Mouse (Mus musculus) stomach, postnatal 0 days (tissue): Measurements from ENCODE around the gene Adam33. TPM values are rescaled to one million over a fixed set of nuclear protein-coding genes. Genes with fewer than 3 reads are reported as not detected.

Experiments used
- ATAC-seq: fragments of 200-750 bp; cut with Nextera tagmentation; 2 replicates; pipeline ENCODE4 v1.8.0; 2017; ENCODE audit not compliant: low FRiP score, low TSS enrichment
- DNase-seq: peaks from one replicate; pipeline ENCODE4 v3.0.0-alpha.2; 2016; ENCODE audit warnings: low spot score
- H3K27ac ChIP-seq: fragments of 300-500 bp; sonication (generic); replicated peaks from 2 replicates; pipeline ENCODE4 v1.5.1; 2014; ENCODE audit warnings: mild to moderate bottlenecking, control low read depth
- H3K27me3 ChIP-seq: fragments of 300-500 bp; sonication (generic); 2 replicates; pipeline ENCODE4 v1.6.1; 2014; ENCODE audit warnings: low read length; ENCODE audit not compliant: control insufficient read depth, insufficient read depth
- H3K36me3 ChIP-seq: fragments of 300-500 bp; sonication (generic); 2 replicates; pipeline ENCODE4 v1.6.1; 2014; ENCODE audit warnings: low read length, mixed read lengths; ENCODE audit not compliant: control insufficient read depth, insufficient read depth
- H3K4me1 ChIP-seq: fragments of 300-500 bp; sonication (generic); replicated peaks from 2 replicates; pipeline ENCODE4 v1.6.1; 2014; ENCODE audit warnings: antibody characterized with exemption; ENCODE audit not compliant: control insufficient read depth, insufficient read depth
- H3K4me2 ChIP-seq: fragments of 300-500 bp; sonication (generic); replicated peaks from 2 replicates; pipeline ENCODE4 v1.6.1; 2014; ENCODE audit warnings: low read depth, mild to moderate bottlenecking, control low read depth, moderate library complexity
- H3K4me3 ChIP-seq: fragments of 300-500 bp; sonication (generic); 2 replicates; pipeline ENCODE4 v1.5.1; 2014; ENCODE audit warnings: low read depth, low read length, control low read depth
- H3K9ac ChIP-seq: fragments of 300-500 bp; sonication (generic); 2 replicates; pipeline ENCODE4 v1.6.1; 2014; ENCODE audit warnings: mild to moderate bottlenecking, low read length, control low read depth, mixed read lengths
- H3K9me3 ChIP-seq: fragments of 300-500 bp; sonication (generic); 2 replicates; pipeline ENCODE4 v1.6.1; 2016; ENCODE audit warnings: low read length; ENCODE audit not compliant: control insufficient read depth
- CTCF ChIP-seq: IDR thresholded peaks from 2 replicates; pipeline ENCODE4 v1.5.1; 2016; ENCODE audit warnings: antibody characterized with exemption, low read depth, mild to moderate bottlenecking, moderate library complexity
- EP300 ChIP-seq: optimal IDR thresholded peaks from 2 replicates; pipeline ENCODE3; 2016; ENCODE audit warnings: antibody characterized with exemption
- WGBS: fragments of 180-500 bp; shearing (Covaris S2); extraction: QIAGEN DNeasy Blood & Tissue Kit; methylation state at CpG from one replicate; pipeline ENCODE4 v1.1.7; 2014; 5-methylcytosine and 5-hydroxymethylcytosine counted together
- microRNA-seq: library from miRNA; unstranded; fragments of <30 nt; microRNA quantifications from one replicate; pipeline ENCODE4, GENCODE M21; 2016
- polyA plus RNA-seq: library from polyadenylated mRNA; unstranded; fragments of >200 nt; fragmentation: Nextera tagmentation; extraction: Ambion mirVana; gene quantifications from 2 replicates; pipeline ENCODE4 v1.2.1, GENCODE M21; 2015

Gene Adam33
- polyA plus RNA-seq, 1 experiment from 2014 or later: 8.2 TPM

DNA sequence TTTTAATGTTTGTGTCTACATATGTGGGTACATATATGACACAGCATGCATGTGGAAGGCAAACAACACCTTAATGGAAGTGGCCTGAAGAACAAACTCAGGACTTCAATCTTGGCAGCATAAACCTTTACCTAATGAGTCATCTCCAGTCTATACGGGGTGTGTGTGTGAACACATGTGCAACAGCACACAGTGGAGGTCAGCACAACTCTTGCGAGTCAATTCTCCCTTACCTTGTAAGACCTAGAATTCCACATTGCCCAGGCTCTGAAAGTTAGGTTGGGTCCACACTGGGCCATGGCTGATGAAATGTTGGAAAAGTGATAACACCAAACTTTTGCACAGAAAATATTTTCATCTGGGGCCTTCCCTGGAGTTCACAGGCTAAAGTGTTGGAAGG is 33.1 kb downstream of the Adam33 start:
- Histone ChIP-seq H3K4me2 (no peak overlapping the region), H3K9ac (no peak overlapping the region), H3K27me3 (no peaks in the 10 kb centered on the region), H3K4me1 (no peaks in the 10 kb centered on the region), H3K9me3 (no peaks in the 10 kb centered on the region), H3K36me3 (no peaks in the 10 kb centered on the region), H3K27ac (no peak overlapping the region), H3K4me3 (no peak overlapping the region)
- DNase-seq (peak; percentile 23), ATAC-seq (peak; percentile 82)
- TF ChIP-seq CTCF (no peak), EP300 (no peak)
- WGBS: 62% methylated on average over 2 of the region's 2 CpGs

DNA sequence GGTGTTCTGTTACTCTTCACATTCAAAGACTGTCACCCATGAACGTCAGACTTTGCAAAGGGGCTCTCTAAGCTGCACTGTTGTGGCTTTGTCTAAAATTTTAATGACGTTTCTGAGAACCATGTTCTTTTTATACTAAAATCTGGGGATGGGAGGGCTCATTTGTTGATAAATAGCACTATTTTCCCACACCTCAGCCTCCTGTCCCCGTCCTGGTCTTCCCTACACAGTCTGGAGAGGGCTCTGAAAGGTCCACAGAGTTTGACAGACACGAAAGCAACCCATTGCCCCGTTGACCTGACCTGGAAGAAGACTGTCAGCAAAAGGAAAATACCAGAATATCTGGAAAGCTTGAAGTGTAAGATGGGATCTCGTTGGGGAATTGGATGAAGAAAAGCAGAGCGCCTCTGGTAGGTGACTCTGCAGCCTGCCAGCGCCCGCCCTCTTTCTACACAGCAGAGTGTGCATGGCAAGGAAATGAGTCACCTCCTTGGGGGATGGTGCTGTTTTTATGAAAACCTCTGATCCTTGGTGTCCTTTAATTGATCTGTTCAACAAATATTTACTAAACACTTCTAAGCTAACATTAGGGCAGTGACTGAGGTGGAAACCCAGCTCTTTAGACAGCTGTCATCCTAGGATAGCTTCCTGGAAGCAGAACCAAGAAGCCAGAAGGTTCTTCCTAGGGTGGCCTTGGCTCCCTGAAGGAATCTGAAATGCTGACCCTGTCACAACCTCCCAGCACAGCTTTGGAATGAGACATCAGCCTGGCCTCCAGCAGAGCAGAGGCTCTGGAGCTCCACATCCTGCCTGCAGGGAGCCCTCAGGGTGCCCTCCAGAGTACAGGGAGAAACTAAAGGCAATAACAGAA is 34.3 kb downstream of the Adam33 start:
- H3K9me3 ChIP-seq: no peaks in the 10 kb centered on the region
- no peaks in the 10 kb centered on the region for H3K36me3 ChIP-seq
- ATAC-seq: peak; percentile 87
- H3K4me2 ChIP-seq: no peak overlapping the region
- TF ChIP-seq CTCF (no peak), EP300 (no peak)
- H3K27me3 ChIP-seq: no peaks in the 10 kb centered on the region
- no peaks in the 10 kb centered on the region for H3K4me1 ChIP-seq
- peak; percentile 57 for DNase-seq
- 42% methylated on average over 9 of the region's 9 CpGs for WGBS
- peak overlapping the region; percentile 80 for H3K27ac ChIP-seq
- H3K4me3 ChIP-seq: no peak overlapping the region
- no peak overlapping the region for H3K9ac ChIP-seq

DNA sequence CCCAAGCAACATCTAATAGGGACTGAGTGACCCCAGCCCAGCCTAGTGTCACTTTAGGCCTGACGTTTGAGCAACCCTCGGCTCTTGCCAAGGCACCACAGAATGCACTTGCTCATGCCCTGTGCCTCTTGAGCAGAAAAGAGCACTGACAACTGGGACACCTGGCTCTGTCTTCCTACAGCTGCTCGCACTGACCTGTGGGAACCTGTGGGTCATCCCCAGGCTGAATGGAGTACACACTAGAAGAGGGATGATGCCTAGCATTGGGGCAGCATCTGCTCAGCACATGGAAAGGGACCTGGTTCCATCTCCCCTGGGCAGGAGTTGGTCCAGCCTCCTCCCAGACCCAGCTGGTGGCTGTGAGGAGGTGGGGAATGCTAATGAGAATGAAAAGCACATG is 36.7 kb downstream of the Adam33 start:
- ATAC-seq (no peak), DNase-seq (no peak)
- Histone ChIP-seq H3K9me3 (no peaks in the 10 kb centered on the region), H3K36me3 (no peaks in the 10 kb centered on the region), H3K4me3 (no peak overlapping the region), H3K4me1 (no peaks in the 10 kb centered on the region), H3K9ac (no peak overlapping the region), H3K27me3 (no peaks in the 10 kb centered on the region), H3K27ac (no peak overlapping the region), H3K4me2 (no peak overlapping the region)
- 93% methylated on average over 3 of the region's 3 CpGs for WGBS
- TF ChIP-seq EP300: no peak
- no peak for TF ChIP-seq CTCF

DNA sequence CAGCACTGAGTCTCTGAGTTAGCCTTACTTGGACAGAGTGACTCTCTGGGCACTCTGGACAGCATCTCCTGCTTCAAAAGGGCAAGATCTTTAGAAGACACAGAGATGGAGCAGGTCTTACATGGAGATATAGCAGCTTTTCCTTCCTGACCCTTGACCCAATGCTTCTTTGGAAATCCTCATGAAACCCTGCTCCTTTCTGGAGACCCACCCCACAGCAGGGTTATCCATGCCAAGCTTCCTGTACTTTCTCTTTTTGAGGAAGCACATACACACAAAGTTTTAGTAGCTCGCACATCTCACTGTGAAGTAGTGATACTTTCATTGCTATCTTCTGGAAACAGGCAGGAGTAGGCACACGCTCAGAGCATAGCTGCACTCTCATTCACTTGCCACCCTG is 38.4 kb downstream of the Adam33 start:
- 88% methylated on average over 2 of the region's 2 CpGs for WGBS
- TF ChIP-seq EP300: no peak
- TF ChIP-seq CTCF: no peak
- Histone ChIP-seq H3K9ac (no peak overlapping the region), H3K4me2 (no peak overlapping the region), H3K27me3 (no peaks in the 10 kb centered on the region), H3K36me3 (no peaks in the 10 kb centered on the region), H3K27ac (no peak overlapping the region), H3K4me3 (no peak overlapping the region), H3K9me3 (no peaks in the 10 kb centered on the region), H3K4me1 (no peaks in the 10 kb centered on the region)
- ATAC-seq (no peak), DNase-seq (no peak)

DNA sequence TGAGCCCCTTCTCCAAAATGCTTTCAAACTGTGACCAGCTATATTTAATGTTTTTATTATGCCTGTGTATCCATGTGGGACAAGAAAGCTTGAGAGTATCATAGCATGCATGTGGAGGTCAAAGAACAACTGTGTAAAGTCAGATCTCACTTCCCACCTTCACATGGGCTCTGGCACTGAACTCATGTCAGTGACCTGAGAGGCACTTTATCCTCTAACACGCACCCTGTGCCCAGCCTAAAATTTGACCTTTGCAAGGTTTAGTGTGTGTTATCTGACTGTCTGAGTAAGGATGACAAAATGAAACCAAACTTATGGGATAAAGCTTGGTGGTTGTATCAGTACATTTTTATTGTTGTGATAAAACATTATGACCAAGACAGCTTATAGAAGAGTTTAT is 53.0 kb downstream of the Adam33 start:
- peaks cover 10% of the 10 kb centered on the region for H3K36me3 ChIP-seq
- H3K27me3 ChIP-seq: no peaks in the 10 kb centered on the region
- no peaks in the 10 kb centered on the region for H3K4me1 ChIP-seq
- H3K9me3 ChIP-seq: no peaks in the 10 kb centered on the region
- H3K4me3 ChIP-seq: no peak overlapping the region
- ATAC-seq (no peak), DNase-seq (no peak)
- no peak overlapping the region for H3K4me2 ChIP-seq
- no peak overlapping the region for H3K9ac ChIP-seq
- 85% methylated on average over 1 of the region's 1 CpGs for WGBS
- TF ChIP-seq EP300 (no peak), CTCF (no peak)
- H3K27ac ChIP-seq: no peak overlapping the region

DNA sequence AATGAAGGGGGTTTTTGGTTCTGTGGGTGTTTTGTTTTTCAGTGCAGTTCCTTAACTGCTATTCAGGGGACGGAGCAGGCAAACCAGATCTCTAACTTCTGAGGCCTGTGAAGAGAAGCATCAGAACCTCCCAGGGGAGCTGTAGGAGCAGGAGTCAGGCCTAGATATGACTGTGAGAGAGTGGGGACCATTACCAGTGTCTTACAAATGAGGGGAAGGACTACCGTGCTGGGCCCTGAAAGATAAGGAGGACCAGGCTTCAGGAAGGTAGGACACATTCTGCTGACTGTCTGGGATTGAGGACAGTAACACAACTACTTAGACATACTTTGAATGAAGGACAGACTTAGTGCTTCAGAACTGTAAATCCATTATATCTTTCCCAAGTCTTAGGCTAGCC is 54.5 kb downstream of the Adam33 start:
- Histone ChIP-seq H3K36me3 (peaks cover 10% of the 10 kb centered on the region), H3K4me1 (no peaks in the 10 kb centered on the region), H3K9me3 (no peaks in the 10 kb centered on the region), H3K4me3 (no peak overlapping the region), H3K9ac (no peak overlapping the region), H3K27me3 (no peaks in the 10 kb centered on the region), H3K4me2 (no peak overlapping the region), H3K27ac (no peak overlapping the region)
- DNase-seq (no peak), ATAC-seq (no peak)
- TF ChIP-seq EP300: no peak
- no peak for TF ChIP-seq CTCF
- 88% methylated on average over 2 of the region's 2 CpGs for WGBS

Small RNAs within 50 kb of the gene (microRNA-seq; reads per million reads assigned to microRNA genes)
- gene Mir6973b: not detected

Other genes with a start within 250 kb of the Adam33 start
- gene 4930402H24Rik, start 157.4 kb downstream of the Adam33 start, polyA plus RNA-seq: 10.0 and 11.2 TPM in 2 replicates
- 3.7 and 3.8 TPM in 2 replicates for gene Atrn, start 157.3 kb downstream of the Adam33 start, polyA plus RNA-seq
- 10.1 and 10.3 TPM in 2 replicates for gene Gfra4, start 20.7 kb downstream of the Adam33 start, polyA plus RNA-seq
- gene Siglec1, start 23.0 kb upstream of the Adam33 start, polyA plus RNA-seq: 0.34 and 0.38 TPM in 2 replicates
- gene Hspa12b, start 63.5 kb upstream of the Adam33 start, polyA plus RNA-seq: 4.2 TPM in 2 replicates
- gene Gm11037, start 69.7 kb upstream of the Adam33 start, polyA plus RNA-seq: not detected in 2 replicates
- gene 1700037H04Rik, start 96.3 kb upstream of the Adam33 start, polyA plus RNA-seq: 42.6 and 43.6 TPM in 2 replicates
- 12.2 and 13.9 TPM in 2 replicates for gene Cenpb, start 116.3 kb upstream of the Adam33 start, polyA plus RNA-seq
- gene Cdc25b, start 123.1 kb upstream of the Adam33 start, polyA plus RNA-seq: 38.7 and 39.5 TPM in 2 replicates
- 2.5 and 2.9 TPM in 2 replicates for gene Spef1, start 123.5 kb upstream of the Adam33 start, polyA plus RNA-seq
- 22.0 and 24.6 TPM in 2 replicates for gene Ap5s1, start 143.3 kb upstream of the Adam33 start, polyA plus RNA-seq
- 14.7 and 17.3 TPM in 2 replicates for gene Mavs, start 170.2 kb upstream of the Adam33 start, polyA plus RNA-seq
- gene Pank2, start 198.7 kb upstream of the Adam33 start, polyA plus RNA-seq: 28.3 and 32.4 TPM in 2 replicates